Mouse (Mus musculus): ENCODE results near the gene Sem1. TPM values are rescaled to one million over a fixed set of nuclear protein-coding genes. Genes with fewer than 3 reads are reported as not detected.
"Not testable (repeated sequence)": the region's sequence is repeated elsewhere in the genome, so short reads cannot be mapped to it uniquely, and the experiment has no call there.

Gene Sem1
- 100 to 1,000 TPM in 1 of 2 experiments, 10 to 100 TPM in 1; 99.7 to 168 TPM for polyA plus RNA-seq (2017; shearing (Covaris generic))

GRCm38 (mm10) chr6:6578304-6579149, at the start of gene Sem1:
Gene Sem1, minus strand, starts transcription at chr6:6578663.
- peak; percentile 92 for ATAC-seq

- no peak for ATAC-seq
These were observed 44.6 kb upstream of the Sem1 start for GRCm38 (mm10) chr6:6622846-6623749.

- no peak for ATAC-seq
These were observed 25.4 kb upstream of the Sem1 start for GRCm38 (mm10) chr6:6603561-6604544.

- ATAC-seq = no peak
These were observed 7.8 kb upstream of the Sem1 start for GRCm38 (mm10) chr6:6586313-6586712.

- ATAC-seq = no peak
These were observed 3.4 kb upstream of the Sem1 start for GRCm38 (mm10) chr6:6581849-6582248.

GRCm38 (mm10) chr6:6577741-6578284, 650 bp downstream of the Sem1 start:
- peak; percentile 35 for ATAC-seq

- no peak for ATAC-seq
These were observed 1.2 kb downstream of the Sem1 start for GRCm38 (mm10) chr6:6577291-6577690.

- ATAC-seq = no peak
These were observed 2.7 kb downstream of the Sem1 start for GRCm38 (mm10) chr6:6575796-6576195.

GRCm38 (mm10) chr6:6568436-6568835, 10.0 kb downstream of the Sem1 start:
- ATAC-seq = no peak

- no peak for ATAC-seq
These were observed 14.8 kb downstream of the Sem1 start for GRCm38 (mm10) chr6:6563691-6564090.

- ATAC-seq = no peak
These were observed 15.7 kb downstream of the Sem1 start for GRCm38 (mm10) chr6:6562716-6563115.

- ATAC-seq = no peak
These were observed 20.8 kb downstream of the Sem1 start for GRCm38 (mm10) chr6:6557647-6558046.

- ATAC-seq = no peak
These were observed 26.5 kb downstream of the Sem1 start for GRCm38 (mm10) chr6:6552006-6552405.

GRCm38 (mm10) chr6:6547997-6548396, 30.5 kb downstream of the Sem1 start:
- ATAC-seq = no peak

GRCm38 (mm10) chr6:6544255-6544645, 34.2 kb downstream of the Sem1 start:
- ATAC-seq = no peak

- no peak for ATAC-seq
These were observed 34.7 kb downstream of the Sem1 start for GRCm38 (mm10) chr6:6543606-6544254.

GRCm38 (mm10) chr6:6542133-6542532, 36.3 kb downstream of the Sem1 start:
- ATAC-seq = no peak

GRCm38 (mm10) chr6:6536781-6537466, 41.5 kb downstream of the Sem1 start:
- no peak for ATAC-seq

GRCm38 (mm10) chr6:6536359-6536758, 42.1 kb downstream of the Sem1 start:
- ATAC-seq = not testable (repeated sequence)
